Mouse (Mus musculus): ENCODE data around the gene Arhgef33. TPM values are rescaled to one million over a fixed set of nuclear protein-coding genes. Genes with fewer than 3 reads are reported as not detected.
"Not testable (repeated sequence)": the region's sequence is repeated elsewhere in the genome, so short reads cannot be mapped to it uniquely, and the experiment has no call there.

The Arhgef33 gene
- polyA plus RNA-seq, 1 experiment = 0.01 TPM

DNA sequence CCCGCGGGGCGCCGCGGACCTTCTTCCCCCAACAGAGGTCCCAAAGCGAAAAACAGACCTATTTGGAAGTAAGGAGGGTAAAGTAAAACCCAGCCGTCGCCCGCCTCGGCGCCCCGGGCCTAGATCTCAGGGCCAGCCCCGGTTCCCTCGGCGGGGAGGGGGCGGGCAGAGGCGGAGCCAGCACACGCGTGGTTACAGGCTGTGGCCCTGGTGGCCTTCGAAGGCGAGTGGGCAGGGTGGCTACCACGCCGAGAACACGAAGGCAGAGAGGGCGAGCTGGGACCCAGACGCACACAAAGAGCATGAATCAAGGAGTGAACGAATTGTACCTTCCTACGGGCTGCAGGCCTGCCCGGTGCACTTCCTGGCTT lies 66.5 kb downstream of the Arhgef33 start:
- H3K36me3 ChIP-seq (ENCODE audit: control insufficient read depth, insufficient read depth) = no peaks in the 10 kb centered on the region
- H3K4me2 ChIP-seq (ENCODE audit: low read depth) = no peak overlapping the region
- TF ChIP-seq SRF (IDR thresholded peaks at IDR 0.05; ENCODE audit: control insufficient read depth, insufficient read length, low read depth) = no peak
- no peak for TF ChIP-seq POLR2A (IDR thresholded peaks at IDR 0.05; ENCODE audit: insufficient read length, low read depth)
- no peak for TF ChIP-seq POLR2AphosphoS2 (IDR thresholded peaks at IDR 0.05; ENCODE audit: insufficient read length, low read depth)
- TF ChIP-seq E2F4 (IDR thresholded peaks at IDR 0.05; ENCODE audit: insufficient read depth) = no peak
- TF ChIP-seq TCF3 (IDR thresholded peaks at IDR 0.05; ENCODE audit: insufficient read length, low read depth) = no peak
- no peak for TF ChIP-seq REST (IDR thresholded peaks at IDR 0.05; ENCODE audit: insufficient read depth, insufficient read length)
- TF ChIP-seq MAX (IDR thresholded peaks at IDR 0.05; ENCODE audit: low read depth) = no peak
- TF ChIP-seq CEBPB (IDR thresholded peaks at IDR 0.05; ENCODE audit: insufficient read depth, poor library complexity, severe bottlenecking) = no peak
- no peak for TF ChIP-seq TCF12 (IDR thresholded peaks at IDR 0.05; ENCODE audit: insufficient read depth, poor library complexity, severe bottlenecking)
- TF ChIP-seq MYOD1 (IDR thresholded peaks at IDR 0.05; ENCODE audit: control insufficient read depth in 1 of 3, insufficient read length in 2 of 3, low read depth in 2 of 3) = no peak
- no peak for TF ChIP-seq USF1 (IDR thresholded peaks at IDR 0.05; ENCODE audit: low read depth)
- TF ChIP-seq MYOG (IDR thresholded peaks at IDR 0.05; ENCODE audit: control insufficient read depth in 1 of 3, insufficient read depth in 1 of 3, insufficient read length in 2 of 3, low read depth in 2 of 3) = no peak
- no peak overlapping the region for H3K4me3 ChIP-seq
- H3ac ChIP-seq (ENCODE audit: control insufficient read depth, insufficient read length) = no peak overlapping the region
- H3K79me2 ChIP-seq (ENCODE audit: control insufficient read depth, insufficient read depth) = no peaks in the 10 kb centered on the region
- H3K27me3 ChIP-seq (ENCODE audit: control insufficient read depth, insufficient read depth, insufficient read length) = peaks cover 9% of the 10 kb centered on the region

DNA sequence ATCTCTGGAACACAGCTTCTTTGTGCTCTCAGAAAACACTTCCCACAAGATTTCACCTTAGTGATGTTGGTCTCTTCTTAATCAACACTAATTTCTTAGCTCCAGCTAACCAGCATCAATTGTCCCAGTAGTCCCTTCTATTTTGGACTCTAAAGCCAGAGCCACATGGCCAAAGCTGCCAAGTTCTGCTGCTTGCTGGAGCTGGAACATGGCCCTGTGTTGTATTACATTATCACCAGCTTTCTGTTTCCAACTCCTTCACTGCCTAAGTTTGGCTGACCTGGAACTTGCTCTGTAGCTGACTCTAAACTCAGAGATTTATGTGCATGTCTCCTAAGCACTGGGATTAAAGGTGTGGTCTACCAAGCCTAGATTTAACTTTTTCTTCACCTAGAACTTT lies 71.2 kb downstream of the Arhgef33 start:
- H3K4me2 ChIP-seq (ENCODE audit: low read depth); H3K27me3 ChIP-seq (ENCODE audit: control insufficient read depth, insufficient read depth, insufficient read length); H3K79me2 ChIP-seq (ENCODE audit: control insufficient read depth, insufficient read depth); H3K4me3 ChIP-seq; H3ac ChIP-seq (ENCODE audit: control insufficient read depth, insufficient read length); H3K36me3 ChIP-seq (ENCODE audit: control insufficient read depth, insufficient read depth): not testable (repeated sequence)

DNA sequence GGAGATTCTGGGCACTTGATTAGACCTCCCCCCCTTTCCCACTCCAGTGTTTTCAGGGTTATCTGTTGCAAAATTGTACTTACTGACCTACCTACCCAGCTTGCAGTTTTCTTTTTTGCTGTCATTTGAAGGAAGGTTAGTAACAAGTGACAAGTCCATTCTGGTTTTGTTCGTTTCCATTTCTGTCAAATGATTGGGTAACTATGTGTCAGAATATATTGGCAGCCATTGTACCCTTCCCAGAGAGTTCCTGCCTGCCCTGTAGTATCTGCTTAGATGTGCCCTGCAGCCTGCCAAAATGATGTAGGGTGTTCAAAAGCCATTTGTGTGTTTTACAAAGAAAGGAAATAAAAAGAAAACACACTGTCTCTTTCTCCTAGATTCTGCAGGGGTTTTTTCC lies 78.5 kb downstream of the Arhgef33 start:
- Histone ChIP-seq H3K27me3 (ENCODE audit: control insufficient read depth, insufficient read depth, insufficient read length) (peaks cover 4% of the 10 kb centered on the region), H3ac (ENCODE audit: control insufficient read depth, insufficient read length) (no peak overlapping the region), H3K4me3 (no peak overlapping the region), H3K36me3 (ENCODE audit: control insufficient read depth, insufficient read depth) (no peaks in the 10 kb centered on the region), H3K79me2 (ENCODE audit: control insufficient read depth, insufficient read depth) (no peaks in the 10 kb centered on the region), H3K4me2 (ENCODE audit: low read depth) (no peak overlapping the region)
- TF ChIP-seq SRF (IDR thresholded peaks at IDR 0.05; ENCODE audit: control insufficient read depth, insufficient read length, low read depth) (no peak), MYOG (IDR thresholded peaks at IDR 0.05; ENCODE audit: control insufficient read depth in 1 of 3, insufficient read depth in 1 of 3, insufficient read length in 2 of 3, low read depth in 2 of 3) (no peak), USF1 (IDR thresholded peaks at IDR 0.05; ENCODE audit: low read depth) (no peak), POLR2AphosphoS2 (IDR thresholded peaks at IDR 0.05; ENCODE audit: insufficient read length, low read depth) (no peak), MAX (IDR thresholded peaks at IDR 0.05; ENCODE audit: low read depth) (no peak), POLR2A (IDR thresholded peaks at IDR 0.05; ENCODE audit: insufficient read length, low read depth) (no peak), CEBPB (IDR thresholded peaks at IDR 0.05; ENCODE audit: insufficient read depth, poor library complexity, severe bottlenecking) (no peak), TCF3 (IDR thresholded peaks at IDR 0.05; ENCODE audit: insufficient read length, low read depth) (no peak)

DNA sequence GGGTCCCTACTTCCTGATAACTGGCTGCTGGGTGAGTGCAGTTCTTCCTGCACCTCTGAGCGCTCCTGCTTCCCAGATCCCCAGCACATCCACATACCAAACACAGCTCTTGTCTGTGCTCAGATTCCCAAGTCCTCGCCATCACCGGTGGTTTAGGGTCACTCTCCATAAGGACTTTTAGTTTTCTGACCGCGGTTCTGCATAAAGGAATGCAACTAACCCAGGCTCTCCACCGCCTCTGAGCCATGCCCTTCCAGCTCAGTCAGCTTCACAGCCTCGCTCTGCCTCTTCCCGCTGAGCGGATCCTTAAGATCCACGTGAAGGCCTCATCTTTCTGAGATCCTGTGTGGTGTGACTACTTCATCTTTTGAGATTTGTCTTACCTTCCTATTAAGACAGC lies 82.8 kb downstream of the Arhgef33 start:
- no peaks in the 10 kb centered on the region for H3K27me3 ChIP-seq (ENCODE audit: control insufficient read depth, insufficient read depth, insufficient read length)
- H3K4me2 ChIP-seq (ENCODE audit: low read depth) = no peak overlapping the region
- no peak for TF ChIP-seq MYOG (IDR thresholded peaks at IDR 0.05; ENCODE audit: control insufficient read depth in 1 of 3, insufficient read depth in 1 of 3, insufficient read length in 2 of 3, low read depth in 2 of 3)
- no peak for TF ChIP-seq MYOD1 (IDR thresholded peaks at IDR 0.05; ENCODE audit: control insufficient read depth in 1 of 3, insufficient read length in 2 of 3, low read depth in 2 of 3)
- no peak for TF ChIP-seq TCF3 (IDR thresholded peaks at IDR 0.05; ENCODE audit: insufficient read length, low read depth)
- TF ChIP-seq SRF (IDR thresholded peaks at IDR 0.05; ENCODE audit: control insufficient read depth, insufficient read length, low read depth) = no peak
- no peak for TF ChIP-seq E2F4 (IDR thresholded peaks at IDR 0.05; ENCODE audit: insufficient read depth)
- TF ChIP-seq POLR2A (IDR thresholded peaks at IDR 0.05; ENCODE audit: insufficient read length, low read depth) = no peak
- TF ChIP-seq POLR2AphosphoS2 (IDR thresholded peaks at IDR 0.05; ENCODE audit: insufficient read length, low read depth) = no peak
- TF ChIP-seq CEBPB (IDR thresholded peaks at IDR 0.05; ENCODE audit: insufficient read depth, poor library complexity, severe bottlenecking) = no peak
- TF ChIP-seq USF1 (IDR thresholded peaks at IDR 0.05; ENCODE audit: low read depth) = no peak
- no peak for TF ChIP-seq REST (IDR thresholded peaks at IDR 0.05; ENCODE audit: insufficient read depth, insufficient read length)
- no peak for TF ChIP-seq MAX (IDR thresholded peaks at IDR 0.05; ENCODE audit: low read depth)
- no peak for TF ChIP-seq TCF12 (IDR thresholded peaks at IDR 0.05; ENCODE audit: insufficient read depth, poor library complexity, severe bottlenecking)
- no peaks in the 10 kb centered on the region for H3K36me3 ChIP-seq (ENCODE audit: control insufficient read depth, insufficient read depth)
- H3K4me3 ChIP-seq = no peak overlapping the region
- no peaks in the 10 kb centered on the region for H3K79me2 ChIP-seq (ENCODE audit: control insufficient read depth, insufficient read depth)
- no peak overlapping the region for H3ac ChIP-seq (ENCODE audit: control insufficient read depth, insufficient read length)

DNA sequence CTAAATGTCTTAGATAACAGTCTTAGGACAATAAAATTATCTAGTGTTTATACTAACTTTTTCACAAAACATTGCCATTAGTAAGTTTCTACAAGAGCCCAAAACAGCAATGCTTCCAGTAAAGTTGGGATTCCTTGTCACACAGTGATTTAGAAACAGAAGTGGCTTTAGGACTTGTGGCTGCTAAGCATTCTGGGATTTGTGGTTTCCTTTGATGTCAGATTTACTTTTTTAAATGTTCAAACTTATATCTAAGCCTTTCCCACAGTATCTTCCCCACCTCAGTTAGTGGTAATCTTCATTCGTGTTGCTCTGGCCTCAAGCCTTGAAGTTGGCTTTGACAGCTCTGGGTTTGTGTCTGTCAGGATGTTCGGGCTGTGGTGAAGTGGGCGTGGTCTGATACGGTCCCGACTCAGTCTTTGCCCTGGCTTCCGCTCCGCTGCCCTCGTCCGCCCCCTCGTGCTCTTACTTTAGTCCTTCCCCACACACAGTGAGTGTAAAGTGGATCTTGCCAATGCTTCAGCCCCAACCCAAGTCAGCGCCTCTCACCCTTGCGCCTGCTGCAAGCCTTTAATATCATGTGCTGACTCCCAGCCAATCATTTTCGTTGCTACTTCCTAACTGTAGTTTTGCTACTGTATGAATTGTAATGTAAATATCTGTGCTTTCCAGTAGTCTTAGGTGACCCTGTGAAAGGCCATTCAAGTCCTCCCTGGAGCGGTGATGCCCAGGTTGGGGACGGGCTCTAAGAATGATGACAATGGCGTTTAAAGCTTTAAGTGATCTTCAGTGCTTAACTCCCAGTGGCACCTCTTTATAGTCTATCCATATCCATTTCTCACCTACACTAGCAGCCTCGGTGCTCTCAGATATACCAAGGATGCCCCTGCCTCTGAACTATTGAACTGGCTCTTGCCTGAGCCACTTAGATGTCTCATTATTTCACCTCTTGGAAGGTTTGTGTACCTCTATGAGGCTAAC lies 84.5 kb downstream of the Arhgef33 start:
- H3K27me3 ChIP-seq (ENCODE audit: control insufficient read depth, insufficient read depth, insufficient read length) = no peaks in the 10 kb centered on the region
- H3K79me2 ChIP-seq (ENCODE audit: control insufficient read depth, insufficient read depth) = no peaks in the 10 kb centered on the region
- H3K4me3 ChIP-seq = no peak overlapping the region
- H3ac ChIP-seq (ENCODE audit: control insufficient read depth, insufficient read length) = no peak overlapping the region
- TF ChIP-seq SRF (IDR thresholded peaks at IDR 0.05; ENCODE audit: control insufficient read depth, insufficient read length, low read depth) = no peak
- TF ChIP-seq POLR2AphosphoS2 (IDR thresholded peaks at IDR 0.05; ENCODE audit: insufficient read length, low read depth) = no peak
- peak; percentile 56 for TF ChIP-seq USF1 (IDR thresholded peaks at IDR 0.05; ENCODE audit: low read depth)
- no peak for TF ChIP-seq CEBPB (IDR thresholded peaks at IDR 0.05; ENCODE audit: insufficient read depth, poor library complexity, severe bottlenecking)
- TF ChIP-seq MYOG (IDR thresholded peaks at IDR 0.05; ENCODE audit: control insufficient read depth in 1 of 3, insufficient read depth in 1 of 3, insufficient read length in 2 of 3, low read depth in 2 of 3) = no peak
- H3K36me3 ChIP-seq (ENCODE audit: control insufficient read depth, insufficient read depth) = no peaks in the 10 kb centered on the region
- peak overlapping the region; percentile 60 for H3K4me2 ChIP-seq (ENCODE audit: low read depth)
